Mouse (Mus musculus): ENCODE data around the gene Cacna1s. TPM values are rescaled to one million over a fixed set of nuclear protein-coding genes. Genes with fewer than 3 reads are reported as not detected.

The Cacna1s gene
- polyA plus RNA-seq, 1 experiment from 2014 or later, result not detected

DNA sequence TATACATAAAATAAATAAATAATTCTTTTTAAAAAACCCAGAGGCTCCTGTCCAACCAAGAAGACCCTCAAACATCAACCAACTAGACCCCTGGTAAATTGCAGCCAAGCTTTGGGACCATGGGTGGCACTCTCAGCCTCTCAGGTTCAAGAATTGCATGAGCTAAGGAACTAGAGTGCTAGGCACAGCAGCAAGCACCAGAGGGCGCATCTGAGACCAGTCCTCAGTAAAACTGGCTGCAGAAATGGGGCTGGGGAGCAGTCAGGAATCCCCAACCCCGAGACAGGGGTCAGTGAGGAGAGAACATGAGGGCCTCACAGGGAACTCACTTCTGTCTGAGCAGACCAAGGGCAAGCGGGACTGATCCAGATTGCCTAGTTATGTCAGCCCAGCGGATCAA, 6.8 kb upstream of the Cacna1s start:
- Histone ChIP-seq H3K9me3 (ENCODE audit: control insufficient read depth, low read length) (no peaks in the 10 kb centered on the region), H3K36me3 (ENCODE audit: control insufficient read depth, insufficient read depth, low read length) (no peaks in the 10 kb centered on the region), H3K4me2 (replicated peaks; ENCODE audit: low read depth, low read length) (no peak overlapping the region), H3K4me1 (ENCODE audit: control insufficient read depth, insufficient read depth, low read length) (peaks cover 2% of the 10 kb centered on the region; the same call in 1 of the 2 replicates), H3K27me3 (ENCODE audit: control insufficient read depth, insufficient read depth, low read length) (peaks cover 22% of the 10 kb centered on the region), H3K27ac (ENCODE audit: low read depth, low read length) (no peak overlapping the region), H3K4me3 (ENCODE audit: low read length) (no peak overlapping the region), H3K9ac (ENCODE audit: low read depth, low read length) (no peak overlapping the region)
- ATAC-seq (ENCODE audit: low FRiP score, low TSS enrichment), result no peak
- WGBS, result 7% methylated on average over 4 of the region's 4 CpGs

DNA sequence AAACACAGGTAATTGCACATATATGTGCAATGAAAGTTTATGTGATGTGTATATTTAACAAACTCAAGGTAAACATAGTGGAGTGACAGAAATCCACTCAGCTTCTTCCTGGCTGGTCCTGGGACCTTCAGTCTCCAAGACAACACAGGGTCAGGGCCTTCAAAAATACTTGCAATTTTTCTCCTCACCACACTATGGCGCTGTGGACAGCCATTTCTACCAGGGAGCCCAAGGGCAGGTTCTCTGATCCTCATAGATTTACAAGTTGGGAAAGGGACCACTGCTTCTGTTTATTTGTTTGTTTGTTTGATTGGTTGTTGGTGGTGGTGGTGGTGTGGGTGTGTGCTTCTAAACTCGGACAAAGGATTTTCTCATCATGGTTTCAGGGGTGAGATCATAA, 5.1 kb upstream of the Cacna1s start:
- 2% methylated on average over 2 of the region's 2 CpGs for WGBS

DNA sequence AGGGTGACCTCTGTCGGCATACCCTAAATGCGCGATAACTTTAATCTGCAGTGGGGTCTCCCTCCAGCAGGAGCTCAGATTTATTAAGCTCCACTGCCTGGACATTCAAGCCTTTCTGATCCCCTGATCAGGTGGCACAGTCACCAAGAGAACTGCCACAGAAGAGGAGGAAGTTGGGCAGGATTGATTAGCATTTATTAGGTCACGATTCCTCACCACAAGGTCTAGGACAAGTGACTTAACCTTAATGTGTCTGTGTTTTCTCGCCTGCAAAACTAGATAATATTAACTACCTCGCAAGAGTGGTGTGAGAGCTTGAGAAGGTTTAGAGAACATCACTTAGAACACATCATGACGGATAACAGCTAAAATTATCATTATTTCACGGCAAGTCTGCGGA, 4.7 kb upstream of the Cacna1s start:
- no peak overlapping the region for H3K4me2 ChIP-seq (replicated peaks; ENCODE audit: low read depth, low read length)
- H3K4me3 ChIP-seq (ENCODE audit: low read length), result no peak overlapping the region
- 78% methylated on average over 9 of the region's 9 CpGs for WGBS
- H3K27ac ChIP-seq (ENCODE audit: low read depth, low read length), result no peak overlapping the region
- no peaks in the 10 kb centered on the region for H3K36me3 ChIP-seq (ENCODE audit: control insufficient read depth, insufficient read depth, low read length)
- no peak for ATAC-seq (ENCODE audit: low FRiP score, low TSS enrichment)
- H3K27me3 ChIP-seq (ENCODE audit: control insufficient read depth, insufficient read depth, low read length), result peaks cover 28% of the 10 kb centered on the region
- H3K4me1 ChIP-seq (ENCODE audit: control insufficient read depth, insufficient read depth, low read length), result peaks cover 5% of the 10 kb centered on the region; the same call in 1 of the 2 replicates
- no peak overlapping the region for H3K9ac ChIP-seq (ENCODE audit: low read depth, low read length)
- no peaks in the 10 kb centered on the region for H3K9me3 ChIP-seq (ENCODE audit: control insufficient read depth, low read length)

More for the DNA sequence above, 5.1 kb upstream of the Cacna1s start:
- Histone ChIP-seq H3K4me3 (ENCODE audit: low read length) (no peak overlapping the region), H3K9ac (ENCODE audit: low read depth, low read length) (no peak overlapping the region), H3K27me3 (ENCODE audit: control insufficient read depth, insufficient read depth, low read length) (peaks cover 28% of the 10 kb centered on the region), H3K36me3 (ENCODE audit: control insufficient read depth, insufficient read depth, low read length) (no peaks in the 10 kb centered on the region), H3K4me2 (replicated peaks; ENCODE audit: low read depth, low read length) (no peak overlapping the region), H3K27ac (ENCODE audit: low read depth, low read length) (no peak overlapping the region), H3K9me3 (ENCODE audit: control insufficient read depth, low read length) (no peaks in the 10 kb centered on the region), H3K4me1 (ENCODE audit: control insufficient read depth, insufficient read depth, low read length) (peaks cover 5% of the 10 kb centered on the region; the same call in 1 of the 2 replicates)
- no peak for ATAC-seq (ENCODE audit: low FRiP score, low TSS enrichment)

DNA sequence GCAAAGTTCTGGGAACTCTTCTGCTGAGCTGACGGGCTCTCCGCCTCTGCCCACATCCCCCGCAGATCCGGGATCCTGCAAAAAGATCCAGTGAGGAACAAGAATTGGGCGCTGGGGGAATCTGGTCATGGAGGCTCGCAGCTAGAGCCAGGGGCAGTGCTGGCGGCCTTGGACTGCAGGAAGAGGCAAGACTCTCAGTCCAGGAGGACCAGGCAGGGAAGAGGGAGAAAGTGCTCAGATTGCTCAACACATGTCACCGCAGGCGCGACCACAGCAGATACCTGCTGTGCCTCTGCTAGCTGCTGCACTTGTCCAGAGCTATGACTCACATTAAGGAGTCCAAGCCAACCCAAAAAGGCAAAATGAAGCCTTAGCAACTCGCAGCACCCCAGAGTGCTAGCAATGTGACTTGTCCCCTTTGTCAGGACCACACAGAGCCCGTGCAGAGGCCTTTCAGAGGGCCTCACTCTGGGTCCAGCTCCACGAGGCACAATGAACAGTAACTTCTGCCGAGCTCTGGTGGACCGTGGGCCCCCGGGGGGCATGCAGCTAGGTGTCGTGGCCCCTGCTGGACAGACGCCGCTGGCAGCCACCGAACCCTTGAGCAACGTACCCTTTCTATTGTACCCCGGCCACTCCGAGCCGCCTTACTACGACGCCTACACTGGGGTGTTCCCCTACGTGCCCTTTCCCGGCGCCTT, 2.1 kb upstream of the Cacna1s start, which contains the start of gene Ascl5:
Ascl5 (plus strand) TSS at position 493 of the 701 bp plus-strand sequence.
- Histone ChIP-seq H3K27me3 (ENCODE audit: control insufficient read depth, insufficient read depth, low read length) (peaks cover 28% of the 10 kb centered on the region), H3K4me2 (replicated peaks; ENCODE audit: low read depth, low read length) (peak within 1 kb of the TSS; percentile 43), H3K36me3 (ENCODE audit: control insufficient read depth, insufficient read depth, low read length) (no peaks in the 10 kb centered on the region), H3K4me1 (ENCODE audit: control insufficient read depth, insufficient read depth, low read length) (peaks cover 5% of the 10 kb centered on the region; the same call in 1 of the 2 replicates), H3K4me3 (ENCODE audit: low read length) (peak within 1 kb of the TSS; percentile 23), H3K27ac (ENCODE audit: low read depth, low read length) (no peak within 1 kb of the TSS), H3K9ac (ENCODE audit: low read depth, low read length) (no peak within 1 kb of the TSS), H3K9me3 (ENCODE audit: control insufficient read depth, low read length) (no peaks in the 10 kb centered on the region)
- ATAC-seq (ENCODE audit: low FRiP score, low TSS enrichment), result no peak
- 20% methylated on average over 29 of the region's 29 CpGs for WGBS

DNA sequence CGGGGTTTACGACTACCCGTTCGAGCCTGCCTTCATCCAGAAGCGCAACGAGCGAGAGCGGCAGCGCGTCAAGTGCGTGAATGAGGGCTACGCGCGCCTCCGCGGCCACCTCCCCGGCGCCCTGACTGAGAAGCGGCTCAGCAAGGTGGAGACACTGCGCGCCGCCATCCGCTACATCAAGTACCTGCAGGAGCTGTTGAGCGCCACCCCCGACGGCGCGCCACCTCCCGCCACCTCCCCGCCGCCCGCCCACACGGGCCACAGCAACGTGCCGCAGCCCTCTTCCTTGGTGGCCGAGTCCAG, 1.6 kb upstream of the Cacna1s start:
- Histone ChIP-seq H3K9me3 (ENCODE audit: control insufficient read depth, low read length) (no peaks in the 10 kb centered on the region), H3K36me3 (ENCODE audit: control insufficient read depth, insufficient read depth, low read length) (no peaks in the 10 kb centered on the region), H3K27ac (ENCODE audit: low read depth, low read length) (no peak overlapping the region), H3K27me3 (ENCODE audit: control insufficient read depth, insufficient read depth, low read length) (peaks cover 28% of the 10 kb centered on the region), H3K4me1 (ENCODE audit: control insufficient read depth, insufficient read depth, low read length) (peaks cover 5% of the 10 kb centered on the region; the same call in 1 of the 2 replicates), H3K4me3 (ENCODE audit: low read length) (peak overlapping the region; percentile 23), H3K9ac (ENCODE audit: low read depth, low read length) (no peak overlapping the region), H3K4me2 (replicated peaks; ENCODE audit: low read depth, low read length) (peak overlapping the region; percentile 43)
- no peak; the same call in 1 of the 2 replicates for ATAC-seq (ENCODE audit: low FRiP score, low TSS enrichment)
- 1% methylated on average over 36 of the region's 36 CpGs for WGBS

DNA sequence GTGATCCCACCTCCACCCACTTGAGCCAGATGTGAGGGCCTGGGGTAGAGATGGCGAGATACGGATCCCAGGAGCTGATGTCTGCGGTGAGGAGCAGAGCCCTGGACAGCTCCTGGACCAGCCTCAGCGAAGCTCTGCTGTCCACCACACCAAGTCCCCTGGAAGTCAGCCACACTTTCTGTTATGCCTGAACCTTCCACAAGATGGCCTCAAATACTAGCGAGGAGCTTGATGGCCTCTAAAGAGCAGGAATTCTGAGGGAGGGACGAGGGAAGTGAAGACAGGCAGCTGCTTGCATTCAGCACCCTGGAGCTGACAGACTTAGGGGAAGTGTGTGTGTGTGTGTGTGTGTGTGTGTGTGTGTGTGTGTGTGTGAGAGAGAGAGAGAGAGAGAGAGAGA, 1.1 kb upstream of the Cacna1s start:
- WGBS, result 2% methylated on average over 6 of the region's 6 CpGs
- Histone ChIP-seq H3K9ac (ENCODE audit: low read depth, low read length) (no peak overlapping the region), H3K4me2 (replicated peaks; ENCODE audit: low read depth, low read length) (peak overlapping the region; percentile 43), H3K4me3 (ENCODE audit: low read length) (peak overlapping the region; percentile 23), H3K27me3 (ENCODE audit: control insufficient read depth, insufficient read depth, low read length) (peaks cover 28% of the 10 kb centered on the region), H3K9me3 (ENCODE audit: control insufficient read depth, low read length) (no peaks in the 10 kb centered on the region), H3K4me1 (ENCODE audit: control insufficient read depth, insufficient read depth, low read length) (peaks cover 5% of the 10 kb centered on the region; the same call in 1 of the 2 replicates), H3K27ac (ENCODE audit: low read depth, low read length) (no peak overlapping the region), H3K36me3 (ENCODE audit: control insufficient read depth, insufficient read depth, low read length) (no peaks in the 10 kb centered on the region)
- ATAC-seq (ENCODE audit: low FRiP score, low TSS enrichment), result peak; percentile 84

DNA sequence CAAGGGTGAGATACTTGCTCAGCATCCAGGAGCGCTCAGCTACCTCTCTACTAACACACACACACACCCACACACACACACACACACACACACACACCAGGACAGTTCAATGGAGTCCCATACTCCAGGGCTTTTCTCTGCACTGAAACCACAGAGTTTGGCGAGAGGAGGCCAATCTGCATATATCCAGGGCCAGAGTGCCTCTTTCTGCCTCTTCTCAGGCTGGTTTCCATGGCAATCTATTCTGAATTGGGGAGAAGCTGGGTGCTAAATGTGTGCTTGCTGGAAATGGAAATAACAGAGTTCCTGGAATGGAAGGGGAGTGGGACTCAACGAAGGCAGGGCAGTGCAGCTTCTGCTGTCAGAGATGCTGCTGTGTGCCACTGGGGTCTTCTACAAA, 3.2 kb downstream of the Cacna1s start:
- peaks cover 6% of the 10 kb centered on the region for H3K27me3 ChIP-seq (ENCODE audit: control insufficient read depth, insufficient read depth, low read length)
- no peak overlapping the region for H3K9ac ChIP-seq (ENCODE audit: low read depth, low read length)
- WGBS, result 81% methylated on average over 3 of the region's 3 CpGs
- no peak overlapping the region for H3K4me2 ChIP-seq (replicated peaks; ENCODE audit: low read depth, low read length)
- no peak overlapping the region for H3K27ac ChIP-seq (ENCODE audit: low read depth, low read length)
- ATAC-seq (ENCODE audit: low FRiP score, low TSS enrichment), result no peak
- H3K9me3 ChIP-seq (ENCODE audit: control insufficient read depth, low read length), result no peaks in the 10 kb centered on the region
- H3K36me3 ChIP-seq (ENCODE audit: control insufficient read depth, insufficient read depth, low read length), result no peaks in the 10 kb centered on the region
- peaks cover 5% of the 10 kb centered on the region; the same call in 1 of the 2 replicates for H3K4me1 ChIP-seq (ENCODE audit: control insufficient read depth, insufficient read depth, low read length)
- no peak overlapping the region for H3K4me3 ChIP-seq (ENCODE audit: low read length)

DNA sequence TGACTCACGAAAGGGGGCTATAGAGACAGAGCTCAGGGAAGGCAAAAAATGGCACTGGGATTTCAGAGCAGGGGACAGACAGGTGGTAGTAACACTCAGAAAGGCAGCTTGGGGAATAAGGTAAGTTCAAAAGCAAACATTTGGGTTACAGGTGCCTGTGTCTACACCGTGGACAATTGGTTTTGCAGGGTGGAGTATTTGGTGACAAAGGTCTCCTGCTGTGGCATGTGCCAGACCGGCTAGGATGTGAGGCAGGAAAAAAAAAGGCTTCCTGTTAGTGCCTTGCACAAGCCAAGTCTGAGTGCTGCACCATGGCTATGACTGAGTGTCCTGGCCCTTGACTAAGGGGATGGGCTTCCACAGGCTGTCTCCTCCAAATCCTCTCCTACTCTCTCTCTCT, 6.0 kb downstream of the Cacna1s start:
- Histone ChIP-seq H3K27me3 (ENCODE audit: control insufficient read depth, insufficient read depth, low read length) (no peaks in the 10 kb centered on the region), H3K4me1 (ENCODE audit: control insufficient read depth, insufficient read depth, low read length) (no peaks in the 10 kb centered on the region), H3K4me3 (ENCODE audit: low read length) (no peak overlapping the region), H3K27ac (ENCODE audit: low read depth, low read length) (no peak overlapping the region), H3K4me2 (replicated peaks; ENCODE audit: low read depth, low read length) (no peak overlapping the region), H3K9me3 (ENCODE audit: control insufficient read depth, low read length) (no peaks in the 10 kb centered on the region), H3K9ac (ENCODE audit: low read depth, low read length) (no peak overlapping the region), H3K36me3 (ENCODE audit: control insufficient read depth, insufficient read depth, low read length) (no peaks in the 10 kb centered on the region)
- no peak for ATAC-seq (ENCODE audit: low FRiP score, low TSS enrichment)
- 48% methylated on average over 3 of the region's 3 CpGs for WGBS

DNA sequence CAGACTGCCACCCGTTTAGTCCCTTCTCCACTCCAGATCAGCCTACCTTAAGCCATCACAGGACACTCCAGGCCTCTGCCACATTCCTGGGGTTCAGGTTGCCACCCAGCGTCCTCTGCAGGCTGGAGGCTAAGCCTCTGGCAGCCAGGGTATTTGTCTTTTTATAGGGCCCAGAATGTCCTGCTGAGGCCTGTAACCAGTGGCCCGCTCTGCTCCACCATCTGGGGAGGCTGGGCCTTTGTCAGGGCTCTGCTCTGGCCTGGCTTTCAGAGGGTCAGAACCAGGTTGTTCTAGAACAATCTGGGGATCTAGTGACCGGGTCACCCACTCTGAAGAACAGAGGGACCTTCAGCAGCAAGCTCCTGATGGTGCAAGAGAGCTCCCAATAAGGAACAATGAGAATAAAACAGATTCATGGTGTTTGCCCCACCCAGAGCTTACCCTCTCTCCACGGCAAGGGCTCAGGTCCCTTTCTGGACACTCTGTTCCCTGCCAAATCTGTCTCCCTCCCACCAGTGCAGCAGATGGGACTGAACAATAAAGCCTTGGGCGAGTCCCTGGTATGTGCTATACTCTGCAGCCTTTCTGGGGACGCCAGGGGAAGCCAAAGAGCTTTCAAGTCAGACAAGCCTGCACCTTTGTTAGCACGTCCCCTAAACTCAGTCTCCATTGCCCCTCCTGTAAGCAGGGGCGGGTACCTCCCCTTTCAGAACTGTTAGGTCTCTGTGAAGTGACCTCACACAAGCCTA, 8.7 kb downstream of the Cacna1s start:
- H3K9me3 ChIP-seq (ENCODE audit: control insufficient read depth, low read length), result no peaks in the 10 kb centered on the region
- no peak for ATAC-seq (ENCODE audit: low FRiP score, low TSS enrichment)

More for the DNA sequence above, 8.7 kb downstream of the Cacna1s start:
- Histone ChIP-seq H3K36me3 (ENCODE audit: control insufficient read depth, insufficient read depth, low read length) (no peaks in the 10 kb centered on the region), H3K9ac (ENCODE audit: low read depth, low read length) (no peak overlapping the region), H3K4me1 (ENCODE audit: control insufficient read depth, insufficient read depth, low read length) (no peaks in the 10 kb centered on the region), H3K4me2 (replicated peaks; ENCODE audit: low read depth, low read length) (no peak overlapping the region), H3K27me3 (ENCODE audit: control insufficient read depth, insufficient read depth, low read length) (no peaks in the 10 kb centered on the region), H3K4me3 (ENCODE audit: low read length) (no peak overlapping the region), H3K27ac (ENCODE audit: low read depth, low read length) (no peak overlapping the region)
- 59% methylated on average over 9 of the region's 9 CpGs for WGBS
